Mouse (Mus musculus) kidney, embryonic 14.5 days (tissue): ENCODE measurements around the gene P2ry13. TPM values are rescaled to one million over a fixed set of nuclear protein-coding genes. Genes with fewer than 3 reads are reported as not detected.

Experiments
- ATAC-seq: fragments of 200-750 bp; cut with Nextera tagmentation; 2 replicates; pipeline ENCODE4 v1.8.0; 2017; ENCODE audit warnings: moderate number of reproducible peaks, mild to moderate bottlenecking, moderate TSS enrichment, moderate library complexity; ENCODE audit not compliant: low FRiP score, low TSS enrichment
- H3K27ac ChIP-seq: fragments of 300-500 bp; sonication (generic); 2 replicates; pipeline ENCODE4 v1.5.1; 2014; ENCODE audit warnings: low read depth, mild to moderate bottlenecking, low read length, moderate library complexity, mixed read lengths
- H3K27me3 ChIP-seq: fragments of 300-500 bp; sonication (generic); 2 replicates; pipeline ENCODE4 v1.6.1; 2014; ENCODE audit warnings: mild to moderate bottlenecking, low read length; ENCODE audit not compliant: control insufficient read depth, insufficient read depth
- H3K36me3 ChIP-seq: fragments of 300-500 bp; sonication (generic); 2 replicates; pipeline ENCODE4 v1.6.1; 2014; ENCODE audit warnings: low read length, mixed read lengths; ENCODE audit not compliant: control insufficient read depth, insufficient read depth
- H3K4me1 ChIP-seq: fragments of 300-500 bp; sonication (generic); 2 replicates; pipeline ENCODE4 v1.6.1; 2014; ENCODE audit warnings: low read length, mixed read lengths; ENCODE audit not compliant: control insufficient read depth, insufficient read depth
- H3K4me2 ChIP-seq: fragments of 300-500 bp; sonication (generic); replicated peaks from 2 replicates; pipeline ENCODE4 v1.6.1; 2014; ENCODE audit warnings: low read depth, mild to moderate bottlenecking, low read length
- H3K4me3 ChIP-seq: fragments of 300-500 bp; sonication (generic); 2 replicates; pipeline ENCODE4 v1.5.1; 2014; ENCODE audit warnings: mild to moderate bottlenecking, low read length
- H3K9ac ChIP-seq: fragments of 300-500 bp; sonication (generic); 2 replicates; pipeline ENCODE4 v1.6.1; 2014; ENCODE audit warnings: low read depth, mild to moderate bottlenecking, low read length, moderate library complexity
- H3K9me3 ChIP-seq: fragments of 300-500 bp; sonication (generic); 2 replicates; pipeline ENCODE4 v1.6.1; 2016; ENCODE audit warnings: low read length; ENCODE audit not compliant: control insufficient read depth
- WGBS: fragments of 180-500 bp; shearing (Covaris S2); extraction: QIAGEN DNeasy Blood & Tissue Kit; methylation state at CpG from one replicate; pipeline ENCODE4 v1.1.7; 2014; 5-methylcytosine and 5-hydroxymethylcytosine counted together
- polyA plus RNA-seq: library from polyadenylated mRNA; unstranded; fragments of >200 nt; fragmentation: Nextera tagmentation; extraction: Ambion mirVana; gene quantifications from 2 replicates; pipeline ENCODE4 v1.2.1, GENCODE M21; 2014

The P2ry13 gene
- polyA plus RNA-seq, 1 experiment from 2014 or later: 0.62 TPM

DNA sequence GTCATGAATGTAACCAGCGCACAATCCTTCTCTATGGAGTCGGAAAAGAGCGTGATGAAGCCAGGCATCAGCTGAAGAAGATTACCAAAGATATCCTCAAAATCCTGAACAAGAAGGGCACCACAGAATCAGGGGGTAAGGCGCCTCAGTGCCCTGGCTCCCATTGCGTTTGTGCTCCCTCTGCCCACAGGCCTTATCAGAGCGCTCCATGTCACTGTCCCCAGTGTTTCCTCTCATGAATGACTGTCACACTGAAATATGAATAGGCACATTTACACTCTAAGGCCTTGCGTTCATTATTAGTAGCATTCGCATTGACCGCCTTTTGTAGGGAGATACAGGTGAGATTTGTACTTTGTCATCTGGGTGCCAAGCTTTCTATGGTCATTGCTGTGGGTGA lies 17.0 kb upstream of the P2ry13 start:
- 95% methylated on average over 9 of the region's 9 CpGs for WGBS
- no peak for ATAC-seq

DNA sequence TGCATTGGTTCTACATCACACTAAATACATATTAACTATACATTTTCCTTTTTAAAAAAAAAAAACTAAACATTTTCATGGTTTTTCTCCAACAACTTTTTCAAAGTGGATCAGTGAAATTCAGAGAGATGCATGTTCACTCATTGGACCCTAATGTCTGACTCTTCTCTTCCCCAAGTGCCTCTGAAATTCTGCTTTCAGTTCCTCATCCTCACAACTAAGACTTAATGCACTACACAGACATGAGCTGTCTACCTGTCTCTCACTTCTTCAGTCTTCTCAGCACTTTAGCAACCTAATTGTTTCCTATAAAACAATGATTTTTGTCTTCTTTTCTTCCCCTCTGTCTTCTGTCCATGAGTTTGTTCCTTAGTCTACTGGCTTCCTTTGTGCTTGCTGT lies 14.7 kb upstream of the P2ry13 start:
- no peak for ATAC-seq

More for the DNA sequence above, 17.0 kb upstream of the P2ry13 start:
- no peak overlapping the region for H3K4me3 ChIP-seq
- H3K27ac ChIP-seq: no peak overlapping the region
- H3K9me3 ChIP-seq: no peaks in the 10 kb centered on the region
- H3K4me2 ChIP-seq: no peak overlapping the region
- no peaks in the 10 kb centered on the region for H3K27me3 ChIP-seq
- no peak overlapping the region for H3K9ac ChIP-seq
- H3K36me3 ChIP-seq: no peaks in the 10 kb centered on the region
- peaks cover 9% of the 10 kb centered on the region; the same call in 1 of the 2 replicates for H3K4me1 ChIP-seq

DNA sequence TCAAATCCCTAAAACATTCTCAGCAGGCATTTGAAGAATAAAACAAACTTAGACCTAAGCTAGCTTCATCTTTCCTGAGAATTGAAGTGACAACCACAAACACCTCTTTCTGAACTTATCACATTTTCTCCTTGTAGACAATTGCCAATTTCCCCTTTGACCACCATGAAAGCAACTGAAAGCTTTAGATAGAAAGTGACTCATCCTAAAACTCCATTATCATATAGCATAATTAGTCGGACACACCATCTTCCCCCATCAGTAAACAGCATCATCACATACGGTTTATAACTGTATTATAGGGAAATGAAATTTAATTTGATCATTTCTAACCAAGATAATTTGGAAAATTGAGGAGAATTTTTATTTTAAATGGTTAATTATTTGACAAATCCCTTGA lies 11.6 kb upstream of the P2ry13 start:
- WGBS: 93% methylated on average over 2 of the region's 2 CpGs
- H3K27ac ChIP-seq: no peak overlapping the region
- no peaks in the 10 kb centered on the region for H3K9me3 ChIP-seq
- no peak overlapping the region for H3K9ac ChIP-seq
- H3K4me2 ChIP-seq: no peak overlapping the region
- no peaks in the 10 kb centered on the region for H3K36me3 ChIP-seq
- no peaks in the 10 kb centered on the region for H3K27me3 ChIP-seq
- no peak overlapping the region for H3K4me3 ChIP-seq
- H3K4me1 ChIP-seq: no peaks in the 10 kb centered on the region
- ATAC-seq: no peak

More for the DNA sequence above, 14.7 kb upstream of the P2ry13 start:
- Histone ChIP-seq H3K4me1 (peaks cover 9% of the 10 kb centered on the region; the same call in 1 of the 2 replicates), H3K36me3 (no peaks in the 10 kb centered on the region), H3K4me2 (no peak overlapping the region), H3K9me3 (no peaks in the 10 kb centered on the region), H3K27ac (no peak overlapping the region), H3K9ac (no peak overlapping the region), H3K4me3 (no peak overlapping the region), H3K27me3 (no peaks in the 10 kb centered on the region)

GRCm38 (mm10) chr3:59219326-59219725 lies 8.6 kb upstream of the P2ry13 start:
- 81% methylated on average over 2 of the region's 2 CpGs for WGBS
- ATAC-seq: no peak

DNA sequence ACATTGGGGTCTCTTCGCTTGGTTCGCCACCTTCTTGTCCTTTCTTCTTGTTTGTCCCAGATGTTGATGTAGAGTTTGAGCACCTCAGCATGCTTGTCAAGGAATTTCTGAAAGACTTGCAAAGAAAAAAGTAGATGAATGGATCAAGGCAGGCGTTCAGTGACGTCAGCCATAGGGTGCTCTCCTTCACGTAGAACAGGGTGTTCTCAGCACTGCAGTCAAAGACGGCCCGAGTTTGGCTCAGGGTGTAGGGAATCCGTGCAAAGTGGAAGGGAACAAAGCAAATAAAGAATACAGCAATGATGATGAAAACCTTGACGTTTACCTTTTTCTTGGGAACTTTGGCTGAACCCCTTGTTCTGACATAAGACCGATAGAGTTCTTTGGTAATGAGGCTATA lies 6.5 kb upstream of the P2ry13 start:
- Histone ChIP-seq H3K27ac (no peak overlapping the region), H3K9ac (no peak overlapping the region), H3K9me3 (no peaks in the 10 kb centered on the region), H3K27me3 (no peaks in the 10 kb centered on the region), H3K4me1 (no peaks in the 10 kb centered on the region), H3K36me3 (no peaks in the 10 kb centered on the region), H3K4me2 (no peak overlapping the region), H3K4me3 (no peak overlapping the region)
- ATAC-seq: no peak
- WGBS: 94% methylated on average over 10 of the region's 10 CpGs

More at GRCm38 (mm10) chr3:59219326-59219725, 8.6 kb upstream of the P2ry13 start:
- Histone ChIP-seq H3K4me3 (no peak overlapping the region), H3K27me3 (no peaks in the 10 kb centered on the region), H3K9me3 (no peaks in the 10 kb centered on the region), H3K4me1 (no peaks in the 10 kb centered on the region), H3K9ac (no peak overlapping the region), H3K27ac (no peak overlapping the region), H3K36me3 (no peaks in the 10 kb centered on the region), H3K4me2 (no peak overlapping the region)

- Histone ChIP-seq H3K36me3 (no peaks in the 10 kb centered on the region), H3K27me3 (no peaks in the 10 kb centered on the region), H3K4me2 (no peak overlapping the region), H3K4me3 (no peak overlapping the region), H3K4me1 (0 out of 2 replicates have a peak, but pooled peaks cover 3% of the 10 kb centered on the region), H3K9me3 (no peaks in the 10 kb centered on the region), H3K27ac (no peak overlapping the region), H3K9ac (no peak overlapping the region)
- no peak for ATAC-seq
These were observed 1.7 kb upstream of the P2ry13 start for GRCm38 (mm10) chr3:59212404-59212803.

- 86% methylated on average over 8 of the region's 8 CpGs for WGBS
These were observed 1.1 kb upstream of the P2ry13 start for GRCm38 (mm10) chr3:59211784-59212183.

GRCm38 (mm10) chr3:59210089-59210488 lies 593 bp downstream of the P2ry13 start:
- H3K36me3 ChIP-seq: no peaks in the 10 kb centered on the region
- no peak for ATAC-seq
- no peak overlapping the region for H3K27ac ChIP-seq
- no peaks in the 10 kb centered on the region for H3K9me3 ChIP-seq
- H3K9ac ChIP-seq: no peak overlapping the region
- H3K4me1 ChIP-seq: 0 out of 2 replicates have a peak, but pooled peaks cover 3% of the 10 kb centered on the region
- H3K4me2 ChIP-seq: no peak overlapping the region
- H3K27me3 ChIP-seq: no peaks in the 10 kb centered on the region
- WGBS: 82% methylated on average over 8 of the region's 8 CpGs
- no peak overlapping the region for H3K4me3 ChIP-seq

More at GRCm38 (mm10) chr3:59211784-59212183, 1.1 kb upstream of the P2ry13 start:
- Histone ChIP-seq H3K36me3 (no peaks in the 10 kb centered on the region), H3K4me1 (0 out of 2 replicates have a peak, but pooled peaks cover 3% of the 10 kb centered on the region), H3K4me2 (no peak overlapping the region), H3K9ac (no peak overlapping the region), H3K27ac (no peak overlapping the region), H3K27me3 (no peaks in the 10 kb centered on the region), H3K4me3 (no peak overlapping the region), H3K9me3 (no peaks in the 10 kb centered on the region)
- ATAC-seq: no peak

DNA sequence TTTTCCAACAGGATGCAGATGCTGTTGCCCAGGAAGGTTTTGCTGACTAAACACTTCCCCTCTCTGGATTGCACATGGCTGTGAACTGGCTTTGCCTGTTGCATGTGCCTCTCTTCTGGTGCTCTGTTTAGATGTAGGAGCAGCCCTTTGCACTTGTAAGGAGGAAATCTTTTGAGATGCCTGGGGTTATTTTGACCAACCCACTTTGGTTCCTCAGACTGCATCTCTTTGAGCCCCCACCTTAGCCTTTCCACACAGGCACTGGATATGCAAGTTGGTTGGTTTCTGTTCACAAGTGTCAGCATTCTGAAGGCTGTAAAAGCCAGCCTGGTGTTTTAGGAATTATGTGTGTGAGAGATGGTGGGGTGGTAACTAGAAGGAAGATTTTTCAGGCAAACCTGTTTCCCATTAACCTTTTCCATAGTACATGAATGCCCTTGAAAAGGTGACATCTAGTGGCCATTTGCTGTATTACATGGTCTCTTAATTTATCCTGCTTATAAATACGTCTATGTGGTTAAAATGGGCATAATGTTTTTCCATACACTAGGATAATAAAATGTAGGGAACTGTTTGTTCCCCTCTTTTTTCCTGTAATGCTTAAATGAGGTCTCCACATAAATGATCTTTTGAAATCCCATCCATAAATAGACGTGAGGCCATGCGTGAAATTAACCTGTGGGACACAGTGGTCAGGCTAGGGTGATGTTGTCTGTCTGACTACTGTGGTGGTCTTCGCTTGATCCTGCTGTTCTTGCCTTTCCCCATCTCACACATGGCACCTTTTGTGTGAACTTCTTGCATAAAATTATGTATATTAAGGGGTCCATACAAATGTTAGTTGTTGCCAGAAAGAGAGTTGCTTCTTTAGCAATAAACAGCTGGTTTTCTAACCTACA lies 1.8 kb downstream of the P2ry13 start:
- 0 out of 2 replicates have a peak, but pooled peaks cover 3% of the 10 kb centered on the region for H3K4me1 ChIP-seq
- H3K4me2 ChIP-seq: no peak overlapping the region
- no peak overlapping the region for H3K9ac ChIP-seq
- no peaks in the 10 kb centered on the region for H3K9me3 ChIP-seq
- no peak overlapping the region for H3K4me3 ChIP-seq
- WGBS: 70% methylated on average over 4 of the region's 4 CpGs
- no peaks in the 10 kb centered on the region for H3K36me3 ChIP-seq
- no peaks in the 10 kb centered on the region for H3K27me3 ChIP-seq
- 0 out of 2 replicates have a peak, but pooled peaks have one; percentile 49 for ATAC-seq
- H3K27ac ChIP-seq: no peak overlapping the region
